Mouse (Mus musculus): ENCODE measurements at regions not wholly inside any gene's neighbourhood (a gene's known extent, or its start where the extent isn't known, plus 50 kb on each side); places are given as distances from the start of the nearest gene placed in this dataset.
A peak's percentile ranks its signal among the peaks of the same experiment; 100 is the strongest.

GRCm38 (mm10) chr6:122394160-122394559 is 53.8 kb upstream of the Phc1 start:
- no peak for DNase-seq

- DNase-seq = no peak
Measured at GRCm38 (mm10) chr6:122393231-122393881, 53.0 kb upstream of the Phc1 start.

GRCm38 (mm10) chr6:122391725-122392667 is 51.6 kb upstream of the Phc1 start:
- DNase-seq = peak; percentile 86

GRCm38 (mm10) chr6:122391126-122391525 is 50.8 kb upstream of the Phc1 start:
- no peak for DNase-seq

- no peak for DNase-seq
Measured at GRCm38 (mm10) chr6:122390720-122391119, 50.4 kb upstream of the Phc1 start.
